In the genomic region with DNA sequence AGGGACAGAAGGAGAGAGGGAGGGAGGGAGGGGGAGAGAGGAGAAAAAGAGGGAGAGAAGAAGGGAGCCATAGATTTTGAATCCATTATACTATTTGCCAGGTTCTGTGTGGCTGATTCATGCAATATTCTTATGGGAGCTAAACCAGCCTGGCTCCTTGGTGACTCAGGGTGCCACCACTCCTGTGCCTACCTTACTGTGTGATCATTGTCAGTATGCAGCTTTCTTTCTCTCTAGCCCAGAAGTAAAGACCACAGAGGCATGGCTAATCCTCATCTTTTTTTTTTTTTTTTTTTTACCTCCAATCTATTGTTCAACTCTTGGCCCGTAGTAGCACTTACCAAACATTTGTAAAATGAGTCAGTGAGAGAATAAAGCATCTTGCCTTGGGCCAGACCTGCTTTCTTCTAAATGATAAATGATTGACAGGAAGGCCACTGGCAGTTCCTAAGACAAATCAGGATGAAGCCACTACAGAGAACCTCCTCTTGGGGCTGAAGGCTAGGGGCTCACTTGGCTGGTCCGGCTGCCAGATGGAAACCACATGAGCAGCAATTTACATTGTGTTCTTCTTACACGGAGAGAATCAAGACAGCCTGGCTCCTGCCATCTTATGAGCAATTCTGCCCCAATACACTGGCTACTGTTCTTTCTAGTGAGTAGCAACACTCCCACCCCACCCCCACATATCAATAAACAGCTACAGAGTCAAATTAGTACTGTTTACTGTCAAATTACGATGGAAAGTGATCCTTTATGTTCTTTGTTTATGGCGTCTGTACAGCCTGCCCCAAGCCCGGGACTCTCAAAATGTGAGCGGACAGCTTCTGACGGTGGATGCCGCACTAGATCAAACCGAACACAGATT, we compare ENCODE assay signal across 13 mouse cellular contexts.
DNase-seq lines count a peak whose midpoint lies in the region; ATAC-seq lines count a peak whose summit lies in the region.
"Had no signal": no experiment of that assay in that cellular context is flagged by ENCODE, and none has a peak within 500 bp of the region (broad histone marks: within the 10 kb centered on the region; RNA-seq: fewer than 3 reads in every experiment).

No protein-coding gene starts in this region.

- H3K36me3 ChIP-seq in limb, embryonic 15.5 days, result no peaks in the 10 kb centered on the region
- H3K36me3 ChIP-seq: neural tube, embryonic 12.5 days had no signal

- peak overlapping the region; percentile 27; the same call in 1 of the 2 replicates for H3K4me2 ChIP-seq in limb, embryonic 15.5 days
- H3K4me2 ChIP-seq: neural tube, embryonic 12.5 days had no signal

- H3K27ac ChIP-seq in limb, embryonic 15.5 days, result no peak overlapping the region
- H3K27ac ChIP-seq: neural tube, embryonic 12.5 days had no signal

- peak; percentile 46 for DNase-seq in embryo, embryonic 10 days (ENCODE audit: low spot score)
- no peak for DNase-seq in embryo, embryonic 9.5 days (ENCODE audit: extremely low spot score)
- DNase-seq in 3T3-L1 (ENCODE audit: low read depth, low spot score), result peak; percentile 57
- DNase-seq in forelimb bud, embryonic 11.5 days (ENCODE audit: low read depth, low spot score), result peak; percentile 43
- DNase-seq in left cerebral cortex, adult 9 months (ENCODE audit: low spot score in 2 of 2), result no peak
- no peak for DNase-seq in ovary, postnatal 36 days (ENCODE audit: low spot score)
- DNase-seq: cerebellum, postnatal 36 days; heart, postnatal 36 days; layer of hippocampus, adult 9-11 months; liver, postnatal 0 days had no signal

- no peak overlapping the region; the same call in 1 of the 2 replicates for H3K4me3 ChIP-seq in limb, embryonic 15.5 days
- H3K4me3 ChIP-seq: neural tube, embryonic 12.5 days had no signal

- H3K27me3 ChIP-seq in limb, embryonic 15.5 days, result no peaks in the 10 kb centered on the region
- H3K27me3 ChIP-seq: neural tube, embryonic 12.5 days had no signal

- no peaks in the 10 kb centered on the region for H3K9me3 ChIP-seq in limb, embryonic 15.5 days
- H3K9me3 ChIP-seq: neural tube, embryonic 12.5 days had no signal

- 23% methylated on average over 10 of the region's 10 CpGs for WGBS in limb, embryonic 15.5 days

- H3K4me1 ChIP-seq in limb, embryonic 15.5 days, result peaks cover 7% of the 10 kb centered on the region; the same call in 1 of the 2 replicates

- H3K9ac ChIP-seq in limb, embryonic 15.5 days, result no peak overlapping the region
- H3K9ac ChIP-seq: liver, postnatal 0 days; neural tube, embryonic 12.5 days had no signal

- no peak for ATAC-seq in limb, embryonic 15.5 days (ENCODE audit: insufficient number of reproducible peaks, low FRiP score, low TSS enrichment, low read depth)
- ATAC-seq in monocyte, adult 5-6 weeks (replicated peaks; ENCODE audit: insufficient number of reproducible peaks, low FRiP score, low TSS enrichment, poor library complexity, severe bottlenecking), result no peak
- ATAC-seq: liver, postnatal 0 days had no signal

Comparison
In these comparisons a context has a peak if more than half of its experiments do, and no peak if none do; other contexts are left out.
1. DNase-seq: peak in embryo, embryonic 10 days (single experiment), 3T3-L1 (single experiment) and forelimb bud, embryonic 11.5 days (single experiment); none in embryo, embryonic 9.5 days (single experiment), left cerebral cortex, adult 9 months (0 of 2) and ovary, postnatal 36 days (single experiment).